Mouse (Mus musculus) midbrain, embryonic 14.5 days (tissue): ENCODE data around the gene Kirrel3. TPM values are rescaled to one million over a fixed set of nuclear protein-coding genes. Genes with fewer than 3 reads are reported as not detected.
A peak's percentile ranks its signal among the peaks of the same experiment; 100 is the strongest.

Source experiments
- ATAC-seq: fragments of 200-750 bp; cut with Nextera tagmentation; 2 replicates; pipeline ENCODE4 v1.8.0; 2017; ENCODE audit warnings: moderate number of reproducible peaks, moderate library complexity; ENCODE audit not compliant: low FRiP score, low TSS enrichment
- DNase-seq: peaks from one replicate; pipeline ENCODE4 v3.0.0-alpha.2; 2015
- H3K27ac ChIP-seq: fragments of 300-500 bp; sonication (generic); replicated peaks from 2 replicates; pipeline ENCODE4 v1.5.1; 2014; ENCODE audit warnings: mild to moderate bottlenecking, low read depth, low read length, moderate library complexity
- H3K27me3 ChIP-seq: fragments of 300-500 bp; sonication (generic); 2 replicates; pipeline ENCODE4 v1.6.1; 2014; ENCODE audit warnings: low read length, control low read depth, mixed read lengths; ENCODE audit not compliant: control insufficient read depth, insufficient read depth
- H3K36me3 ChIP-seq: fragments of 300-500 bp; sonication (generic); 2 replicates; pipeline ENCODE4 v1.6.1; 2014; ENCODE audit warnings: low read length, control low read depth; ENCODE audit not compliant: control insufficient read depth, insufficient read depth
- H3K4me1 ChIP-seq: fragments of 300-500 bp; sonication (generic); 2 replicates; pipeline ENCODE4 v1.6.1; 2014; ENCODE audit warnings: mild to moderate bottlenecking, antibody characterized with exemption, low read length, control low read depth; ENCODE audit not compliant: control insufficient read depth, insufficient read depth
- H3K4me2 ChIP-seq: fragments of 300-500 bp; sonication (generic); 2 replicates; pipeline ENCODE4 v1.6.1; 2014; ENCODE audit warnings: mild to moderate bottlenecking, low read length, moderate library complexity
- H3K4me3 ChIP-seq: fragments of 300-500 bp; sonication (generic); replicated peaks from 2 replicates; pipeline ENCODE4 v1.5.1; 2014; ENCODE audit warnings: low read depth, low read length
- H3K9ac ChIP-seq: fragments of 300-500 bp; sonication (generic); replicated peaks from 2 replicates; pipeline ENCODE4 v1.6.1; 2014; ENCODE audit warnings: mild to moderate bottlenecking, low read length, moderate library complexity
- H3K9me3 ChIP-seq: fragments of 300-500 bp; sonication (generic); 2 replicates; pipeline ENCODE4 v1.6.1; 2016; ENCODE audit warnings: low read length, control low read depth, mixed read lengths; ENCODE audit not compliant: control insufficient read depth
- WGBS: fragments of 180-500 bp; shearing (Covaris S2); extraction: QIAGEN DNeasy Blood & Tissue Kit; methylation state at CpG from one replicate; pipeline ENCODE4 v1.1.7; 2014; 5-methylcytosine and 5-hydroxymethylcytosine counted together
- polyA plus RNA-seq: library from polyadenylated mRNA; unstranded; fragments of >200 nt; fragmentation: Nextera tagmentation; extraction: Ambion mirVana; gene quantifications from 2 replicates; pipeline ENCODE4 v1.2.1, GENCODE M21; 2014

The Kirrel3 gene
- polyA plus RNA-seq, 1 experiment from 2014 or later = 34.2 TPM

DNA sequence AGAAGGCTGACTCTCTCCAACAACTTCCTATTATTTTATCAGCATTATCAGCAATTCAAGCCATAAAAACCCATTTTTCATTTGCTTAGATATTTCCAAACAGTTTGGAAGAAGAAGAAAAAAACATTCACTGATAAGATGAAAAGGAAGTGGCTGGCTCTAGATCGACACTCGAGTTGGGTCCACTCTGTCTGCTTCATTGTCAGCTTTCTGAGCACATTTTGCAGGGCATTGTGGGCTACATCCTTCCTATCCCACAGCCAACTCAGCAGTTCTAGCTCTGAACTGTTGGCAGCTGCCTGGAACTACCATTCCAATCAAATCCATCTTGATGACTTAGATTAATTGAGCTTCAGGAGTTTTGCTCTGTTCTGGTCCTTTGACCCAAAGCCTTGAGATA is 40.0 kb downstream of the Kirrel3 start:
- Histone ChIP-seq H3K9me3 (no peaks in the 10 kb centered on the region), H3K36me3 (no peaks in the 10 kb centered on the region), H3K27ac (no peak overlapping the region), H3K4me2 (no peak overlapping the region), H3K27me3 (no peaks in the 10 kb centered on the region), H3K9ac (no peak overlapping the region), H3K4me1 (no peaks in the 10 kb centered on the region), H3K4me3 (no peak overlapping the region)
- DNase-seq (no peak), ATAC-seq (no peak)
- 81% methylated on average over 2 of the region's 2 CpGs for WGBS

- Histone ChIP-seq H3K9me3 (no peaks in the 10 kb centered on the region), H3K9ac (no peak overlapping the region), H3K27me3 (no peaks in the 10 kb centered on the region), H3K36me3 (no peaks in the 10 kb centered on the region), H3K4me3 (no peak overlapping the region), H3K4me1 (no peaks in the 10 kb centered on the region), H3K27ac (no peak overlapping the region), H3K4me2 (no peak overlapping the region)
- ATAC-seq (no peak), DNase-seq (no peak)
- WGBS = 77% methylated on average over 7 of the region's 7 CpGs
These were observed 53.1 kb downstream of the Kirrel3 start for GRCm38 (mm10) chr9:34538591-34539335.

GRCm38 (mm10) chr9:34541908-34542307 is 56.2 kb downstream of the Kirrel3 start:
- H3K4me2 ChIP-seq = no peak overlapping the region
- H3K4me1 ChIP-seq = no peaks in the 10 kb centered on the region
- no peak overlapping the region for H3K4me3 ChIP-seq
- H3K9me3 ChIP-seq = no peaks in the 10 kb centered on the region
- ATAC-seq = no peak
- DNase-seq = no peak
- H3K27ac ChIP-seq = no peak overlapping the region
- no peaks in the 10 kb centered on the region for H3K36me3 ChIP-seq
- no peaks in the 10 kb centered on the region for H3K27me3 ChIP-seq
- WGBS = 83% methylated on average over 2 of the region's 2 CpGs
- no peak overlapping the region for H3K9ac ChIP-seq

- H3K36me3 ChIP-seq = no peaks in the 10 kb centered on the region
- peak; percentile 61 for DNase-seq
These were observed 70.0 kb downstream of the Kirrel3 start for GRCm38 (mm10) chr9:34555699-34556098.

GRCm38 (mm10) chr9:34557846-34558245 is 72.2 kb downstream of the Kirrel3 start:
- DNase-seq (peak; percentile 80), ATAC-seq (peak; percentile 71)
- no peaks in the 10 kb centered on the region for H3K27me3 ChIP-seq
- peak overlapping the region; percentile 30 for H3K4me2 ChIP-seq
- WGBS = 19% methylated on average over 5 of the region's 5 CpGs
- no peak overlapping the region for H3K4me3 ChIP-seq
- H3K9ac ChIP-seq = no peak overlapping the region
- peak overlapping the region; percentile 55; the same call in 1 of the 2 replicates for H3K27ac ChIP-seq
- H3K9me3 ChIP-seq = no peaks in the 10 kb centered on the region
- no peaks in the 10 kb centered on the region for H3K36me3 ChIP-seq
- peaks cover 50% of the 10 kb centered on the region for H3K4me1 ChIP-seq

More at GRCm38 (mm10) chr9:34555699-34556098, 70.0 kb downstream of the Kirrel3 start:
- Histone ChIP-seq H3K4me1 (peaks cover 48% of the 10 kb centered on the region), H3K27ac (peak overlapping the region; percentile 21; the same call in 1 of the 2 replicates), H3K9ac (no peak overlapping the region), H3K9me3 (no peaks in the 10 kb centered on the region), H3K27me3 (no peaks in the 10 kb centered on the region), H3K4me2 (no peak overlapping the region), H3K4me3 (no peak overlapping the region)
- 15% methylated on average over 2 of the region's 2 CpGs for WGBS
- no peak for ATAC-seq

DNA sequence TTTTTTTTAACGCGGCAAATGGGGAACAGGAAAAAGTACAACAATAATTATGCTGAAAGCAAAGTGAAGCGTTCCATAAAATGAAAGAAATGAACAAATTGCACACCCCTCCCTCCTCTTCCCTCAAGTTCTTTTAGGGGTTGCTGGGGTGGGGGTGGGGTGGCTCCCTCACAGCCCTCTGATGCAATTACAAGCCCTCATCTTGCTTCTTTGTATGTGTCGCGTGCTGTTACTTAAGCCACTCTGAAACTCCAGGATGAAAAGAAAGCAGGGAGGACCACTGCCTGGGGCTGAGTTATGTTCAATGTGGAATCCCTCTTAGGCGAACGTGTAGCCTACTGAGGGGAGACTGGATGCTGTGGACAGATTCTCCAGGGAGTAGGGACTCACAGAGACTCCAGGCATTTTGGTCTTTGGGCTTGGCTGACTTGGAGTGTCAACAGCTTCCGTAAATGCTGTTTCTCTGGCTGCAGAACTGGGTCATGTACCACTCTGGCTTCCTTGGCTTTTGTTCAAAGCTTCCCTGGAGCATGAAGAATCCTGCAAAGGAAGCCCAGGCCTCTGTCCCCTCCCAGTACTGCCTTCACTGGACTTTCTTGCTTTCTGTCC is 72.7 kb downstream of the Kirrel3 start:
- Histone ChIP-seq H3K27ac (peak overlapping the region; percentile 55), H3K27me3 (no peaks in the 10 kb centered on the region), H3K9me3 (no peaks in the 10 kb centered on the region), H3K9ac (no peak overlapping the region), H3K4me1 (peaks cover 50% of the 10 kb centered on the region), H3K36me3 (no peaks in the 10 kb centered on the region), H3K4me3 (no peak overlapping the region), H3K4me2 (peak overlapping the region; percentile 30)
- DNase-seq = peak; percentile 67
- ATAC-seq = peak; percentile 70
- WGBS = 14% methylated on average over 8 of the region's 8 CpGs

GRCm38 (mm10) chr9:34559102-34559501 is 73.4 kb downstream of the Kirrel3 start:
- Histone ChIP-seq H3K27ac (peak overlapping the region; percentile 55; the same call in 1 of the 2 replicates), H3K9me3 (no peaks in the 10 kb centered on the region), H3K9ac (no peak overlapping the region), H3K4me2 (no peak overlapping the region), H3K27me3 (no peaks in the 10 kb centered on the region), H3K4me1 (peaks cover 50% of the 10 kb centered on the region), H3K36me3 (no peaks in the 10 kb centered on the region), H3K4me3 (no peak overlapping the region)
- DNase-seq (no peak), ATAC-seq (no peak)
- 91% methylated on average over 9 of the region's 9 CpGs for WGBS

DNA sequence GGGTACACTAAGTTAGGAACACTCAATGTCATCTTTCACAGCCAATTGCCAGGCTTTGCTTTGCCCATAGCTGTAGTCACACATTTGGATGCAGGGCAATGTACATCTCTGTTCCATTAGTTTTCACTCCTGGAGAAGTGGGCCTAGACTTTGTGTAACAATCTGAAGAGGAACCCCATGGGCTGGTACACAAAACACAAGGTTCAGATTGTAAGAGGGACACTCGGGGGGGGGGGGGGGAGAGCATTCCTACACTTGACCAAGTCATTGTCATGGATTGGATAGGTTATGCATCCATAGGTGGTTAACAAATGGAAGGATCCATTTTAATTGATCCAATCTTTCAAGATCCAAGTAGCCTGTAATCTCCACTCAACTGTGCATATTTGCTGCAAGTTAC is 75.6 kb downstream of the Kirrel3 start:
- Histone ChIP-seq H3K4me1 (peaks cover 36% of the 10 kb centered on the region), H3K9ac (no peak overlapping the region), H3K36me3 (no peaks in the 10 kb centered on the region), H3K27me3 (no peaks in the 10 kb centered on the region), H3K4me3 (no peak overlapping the region), H3K9me3 (no peaks in the 10 kb centered on the region), H3K27ac (no peak overlapping the region), H3K4me2 (no peak overlapping the region)
- DNase-seq (no peak), ATAC-seq (no peak)
- WGBS = 46% methylated on average over 1 of the region's 1 CpGs
